Mouse (Mus musculus): ENCODE measurements at regions not wholly inside any gene's neighbourhood (a gene's known extent, or its start where the extent isn't known, plus 50 kb on each side); places are given as distances from the start of the nearest gene placed in this dataset.

GRCm38 (mm10) chr16:12521711-12522476, 538.0 kb downstream of the Shisa9 start:
- TF ChIP-seq EP300 (IDR thresholded peaks at IDR 0.05; ENCODE audit: low read depth) (no peak), CTCF (IDR thresholded peaks at IDR 0.05; ENCODE audit: low read depth) (no peak)

Data from heart, postnatal 0 days (tissue).